In genomic region chr17:24282637-24283036, GRCm38 (mm10) we compare ENCODE assay signal across 13 mouse cellular contexts. TPM values are rescaled to one million over a fixed set of nuclear protein-coding genes. Genes with fewer than 3 reads are reported as not detected.
DNase-seq lines count a peak whose midpoint lies in the region; ATAC-seq and TF ChIP-seq lines count a peak whose summit lies in the region.
"Had no signal": no experiment of that assay in that cellular context is flagged by ENCODE, and none has a peak within 500 bp of the region (broad histone marks: within the 10 kb centered on the region; RNA-seq: fewer than 3 reads in every experiment).

No protein-coding gene starts in this region.

- peaks cover 2% of the 10 kb centered on the region; the same call in 1 of the 2 replicates for H3K9me3 ChIP-seq in forebrain, embryonic 13.5 days (replicated peaks)
- H3K9me3 ChIP-seq: neural tube, embryonic 13.5 days had no signal

- no peaks in the 10 kb centered on the region for H3K27me3 ChIP-seq in kidney, adult 2 months (replicated peaks; ENCODE audit: control insufficient read depth, insufficient read depth, low read length)
- H3K27me3 ChIP-seq in forebrain, embryonic 13.5 days = no peaks in the 10 kb centered on the region
- H3K27me3 ChIP-seq: megakaryocyte, embryonic 14.5 days; neural tube, embryonic 13.5 days had no signal

- ATAC-seq in forebrain, embryonic 13.5 days = no peak
- ATAC-seq in granulocyte monocyte progenitor cell, adult 5-6 weeks (replicated peaks; ENCODE audit: poor library complexity, severe bottlenecking) = no peak
- ATAC-seq: inflammation-experienced regulatory T-cells, adult 6 months had no signal

- no peak overlapping the region for H3K27ac ChIP-seq in kidney, adult 2 months (ENCODE audit: insufficient read depth, low read depth, low read length)
- no peak overlapping the region for H3K27ac ChIP-seq in forebrain, embryonic 13.5 days
- H3K27ac ChIP-seq: neural tube, embryonic 13.5 days had no signal

- TF ChIP-seq POLR2A in kidney, adult 2 months (IDR thresholded peaks at IDR 0.05; ENCODE audit: low read depth, low read length) = no peak

- peak; percentile 3 for DNase-seq in kidney, adult 2 months
- DNase-seq in kidney, adult 11 months = no peak
- peak; percentile 36 for DNase-seq in thymus, postnatal 4 days
- no peak for DNase-seq in thymus, postnatal 10 days (ENCODE audit: low spot score in 2 of 2)
- peak; percentile 13 for DNase-seq in c-Kit-positive CD71-positive TER-119-negative erythroid progenitor cells, embryonic 14.5 days (ENCODE audit: low read depth)
- DNase-seq in ovary, postnatal 10 days (ENCODE audit: low spot score) = no peak
- DNase-seq: cerebellum, adult 9-10 months had no signal

- no peak overlapping the region for H3K4me2 ChIP-seq in forebrain, embryonic 13.5 days
- H3K4me2 ChIP-seq: neural tube, embryonic 13.5 days had no signal

- whole genome bisulfite sequencing in kidney, adult 2 months = 70% methylated on average over 4 of the region's 4 CpGs
- WGBS in forebrain, embryonic 13.5 days = 63% methylated on average over 4 of the region's 4 CpGs

- no peaks in the 10 kb centered on the region for H3K36me3 ChIP-seq in kidney, adult 2 months (ENCODE audit: control insufficient read depth, insufficient read depth, low read length)
- H3K36me3 ChIP-seq in forebrain, embryonic 13.5 days (ENCODE audit: poor library complexity, severe bottlenecking) = no peaks in the 10 kb centered on the region
- H3K36me3 ChIP-seq: neural tube, embryonic 13.5 days had no signal

- no peak overlapping the region for H3K4me3 ChIP-seq in kidney, adult 2 months (ENCODE audit: insufficient read depth, low read depth, low read length)
- H3K4me3 ChIP-seq in forebrain, embryonic 13.5 days = no peak overlapping the region
- H3K4me3 ChIP-seq: erythroblast, embryonic 14.5 days; megakaryocyte, embryonic 14.5 days; neural tube, embryonic 13.5 days had no signal

- peak; percentile 38; the same call in 1 of the 2 replicates for TF ChIP-seq CTCF in kidney, adult 2 months (conservative IDR thresholded peaks at IDR 0.05; ENCODE audit: insufficient read depth, insufficient read length, low read depth, low read length)

- no peaks in the 10 kb centered on the region for H3K4me1 ChIP-seq in kidney, adult 2 months (ENCODE audit: control insufficient read depth, insufficient read depth, low read length)
- H3K4me1 ChIP-seq in forebrain, embryonic 13.5 days = no peaks in the 10 kb centered on the region
- H3K4me1 ChIP-seq: neural tube, embryonic 13.5 days had no signal

- no peak overlapping the region for H3K9ac ChIP-seq in forebrain, embryonic 13.5 days
- H3K9ac ChIP-seq: neural tube, embryonic 13.5 days had no signal

RNA-seq across cellular contexts. Expression of gene Ccnf, which starts 31.4 kb away (rescaled TPM):
- polyA plus RNA-seq in kidney, adult 2 months (2012; rRNA removed) = 0.56 and 0.61 TPM in 2 replicates
- 60.2 and 66.1 TPM in 2 replicates for polyA plus RNA-seq in forebrain, embryonic 13.5 days (2015; fragmentation: Nextera tagmentation; extraction: Ambion mirVana)
- 6.1 and 18.3 TPM in 2 replicates for total RNA-seq in granulocyte monocyte progenitor cell, adult 5-6 weeks (2014; fragmentation: Nextera tagmentation)
- 22.7 and 24.1 TPM in 2 replicates for total RNA-seq in granulocyte monocyte progenitor cell, adult 5-6 weeks (2017)

Comparison
In these comparisons a context has a peak if more than half of its experiments do, and no peak if none do; other contexts are left out.
1. DNase-seq: peak in kidney, adult 2 months (single experiment), thymus, postnatal 4 days (single experiment) and c-Kit-positive CD71-positive TER-119-negative erythroid progenitor cells, embryonic 14.5 days (single experiment); none in kidney, adult 11 months (single experiment), thymus, postnatal 10 days (0 of 2) and ovary, postnatal 10 days (single experiment).
2. RNA of gene Ccnf, which starts 31.4 kb away (polyA plus RNA-seq): 60.2 to 66.1 TPM in forebrain, embryonic 13.5 days; 0.56 to 0.61 TPM in kidney, adult 2 months; every median in the first group is over 10 times any median in the second.